Mouse (Mus musculus) midbrain, embryonic 16.5 days (tissue): ENCODE results near the gene Sema4a. TPM values are rescaled to one million over a fixed set of nuclear protein-coding genes. Genes with fewer than 3 reads are reported as not detected.
A peak's percentile ranks its signal among the peaks of the same experiment; 100 is the strongest.
"Not testable (repeated sequence)": the region's sequence is repeated elsewhere in the genome, so short reads cannot be mapped to it uniquely, and the experiment has no call there.

ENCODE experiments used
- ATAC-seq: fragments of 200-750 bp; cut with Nextera tagmentation; 2 replicates; pipeline ENCODE4 v1.8.0; 2017; ENCODE audit warnings: moderate TSS enrichment
- H3K27ac ChIP-seq: fragments of 300-500 bp; sonication (generic); 2 replicates; pipeline ENCODE4 v1.5.1; 2014; ENCODE audit warnings: mild to moderate bottlenecking, low read length, mixed read lengths
- H3K27me3 ChIP-seq: fragments of 300-500 bp; sonication (generic); 2 replicates; pipeline ENCODE4 v1.6.1; 2014; ENCODE audit warnings: low read depth, low read length, mixed read lengths; ENCODE audit not compliant: control insufficient read depth, insufficient read depth
- H3K36me3 ChIP-seq: fragments of 300-500 bp; sonication (generic); 2 replicates; pipeline ENCODE4 v1.6.1; 2014; ENCODE audit warnings: mild to moderate bottlenecking, low read length, moderate library complexity, mixed read lengths; ENCODE audit not compliant: control insufficient read depth, insufficient read depth
- H3K4me1 ChIP-seq: fragments of 300-500 bp; sonication (generic); 2 replicates; pipeline ENCODE4 v1.6.1; 2014; ENCODE audit warnings: mild to moderate bottlenecking, low read length, mixed read lengths; ENCODE audit not compliant: control insufficient read depth, insufficient read depth
- H3K4me2 ChIP-seq: fragments of 300-500 bp; sonication (generic); 2 replicates; pipeline ENCODE4 v1.6.1; 2014; ENCODE audit warnings: mild to moderate bottlenecking, low read length, mixed read lengths
- H3K4me3 ChIP-seq: fragments of 300-500 bp; sonication (generic); 2 replicates; pipeline ENCODE4 v1.5.1; 2014; ENCODE audit warnings: low read depth, mild to moderate bottlenecking, low read length, moderate library complexity, mixed read lengths
- H3K9ac ChIP-seq: fragments of 300-500 bp; sonication (generic); 2 replicates; pipeline ENCODE4 v1.6.1; 2014; ENCODE audit warnings: low read depth, low read length, mixed read lengths
- H3K9me3 ChIP-seq: fragments of 300-500 bp; sonication (generic); replicated peaks from 2 replicates; pipeline ENCODE4 v1.6.1; 2014; ENCODE audit warnings: mild to moderate bottlenecking, low read length, mixed read lengths; ENCODE audit not compliant: control insufficient read depth, poor library complexity, severe bottlenecking
- WGBS: fragments of 180-500 bp; shearing (Covaris S2); extraction: QIAGEN DNeasy Blood & Tissue Kit; methylation state at CpG from one replicate; pipeline ENCODE4 v1.1.7; 2014; 5-methylcytosine and 5-hydroxymethylcytosine counted together
- polyA plus RNA-seq: library from polyadenylated mRNA; unstranded; fragments of >200 nt; fragmentation: Nextera tagmentation; extraction: Ambion mirVana; gene quantifications from 2 replicates; pipeline ENCODE4 v1.2.1, GENCODE M21; 2015

The Sema4a gene
- polyA plus RNA-seq, 1 experiment from 2014 or later = 44.0 TPM

- not testable (repeated sequence) for H3K4me3 ChIP-seq, H3K27ac ChIP-seq, ATAC-seq, H3K9me3 ChIP-seq, H3K9ac ChIP-seq, H3K4me2 ChIP-seq, H3K4me1 ChIP-seq, H3K36me3 ChIP-seq, H3K27me3 ChIP-seq
- WGBS = 70% methylated on average over 8 of the region's 8 CpGs
Observed at GRCm38 (mm10) chr3:88428639-88429038, 32.3 kb downstream of the Sema4a start.

GRCm38 (mm10) chr3:88427342-88427905 lies 33.6 kb downstream of the Sema4a start:
- no peak overlapping the region for H3K4me3 ChIP-seq
- no peak overlapping the region for H3K9ac ChIP-seq
- no peak for ATAC-seq
- no peak overlapping the region for H3K27ac ChIP-seq
- peaks cover 15% of the 10 kb centered on the region for H3K4me1 ChIP-seq
- 85% methylated on average over 4 of the region's 4 CpGs for WGBS
- H3K36me3 ChIP-seq = no peaks in the 10 kb centered on the region
- H3K27me3 ChIP-seq = no peaks in the 10 kb centered on the region
- H3K4me2 ChIP-seq = no peak overlapping the region
- H3K9me3 ChIP-seq = no peaks in the 10 kb centered on the region

GRCm38 (mm10) chr3:88425708-88426420 lies 35.1 kb downstream of the Sema4a start:
- Histone ChIP-seq H3K4me2 (no peak overlapping the region), H3K27me3 (no peaks in the 10 kb centered on the region), H3K9me3 (no peaks in the 10 kb centered on the region), H3K4me1 (peaks cover 21% of the 10 kb centered on the region), H3K27ac (no peak overlapping the region; the same call in 1 of the 2 replicates), H3K36me3 (peaks cover 4% of the 10 kb centered on the region; the same call in 1 of the 2 replicates), H3K9ac (no peak overlapping the region), H3K4me3 (no peak overlapping the region)
- no peak for ATAC-seq
- WGBS = 89% methylated on average over 10 of the region's 10 CpGs

GRCm38 (mm10) chr3:88425330-88425689 lies 35.7 kb downstream of the Sema4a start:
- Histone ChIP-seq H3K36me3 (peaks cover 8% of the 10 kb centered on the region), H3K27me3 (no peaks in the 10 kb centered on the region), H3K9ac (no peak overlapping the region), H3K9me3 (no peaks in the 10 kb centered on the region), H3K27ac (peak overlapping the region; percentile 42), H3K4me2 (peak overlapping the region; percentile 48), H3K4me3 (peak overlapping the region; percentile 66), H3K4me1 (peaks cover 21% of the 10 kb centered on the region)
- ATAC-seq = no peak
- 8% methylated on average over 2 of the region's 2 CpGs for WGBS

- H3K4me2 ChIP-seq = peak within 1 kb of the TSS; percentile 73
- WGBS = under 1% methylated on average over 35 of the region's 35 CpGs
- H3K27me3 ChIP-seq = no peaks in the 10 kb centered on the region
- H3K27ac ChIP-seq = peak within 1 kb of the TSS; percentile 79
- H3K36me3 ChIP-seq = peaks cover 9% of the 10 kb centered on the region
- H3K4me3 ChIP-seq = peak within 1 kb of the TSS; percentile 66
- peak; percentile 96 for ATAC-seq
- no peaks in the 10 kb centered on the region for H3K9me3 ChIP-seq
- H3K4me1 ChIP-seq = peaks cover 21% of the 10 kb centered on the region
- H3K9ac ChIP-seq = peak within 1 kb of the TSS; percentile 69
Observed at GRCm38 (mm10) chr3:88424605-88425329, 36.2 kb downstream of the Sema4a start, which contains the start of gene Slc25a44. TSS of gene Slc25a44 (minus strand) at chr3:88425139.

- Histone ChIP-seq H3K9ac (no peak overlapping the region), H3K4me1 (peaks cover 21% of the 10 kb centered on the region), H3K27me3 (no peaks in the 10 kb centered on the region), H3K4me3 (no peak overlapping the region), H3K4me2 (0 out of 2 replicates have a peak overlapping the region, but pooled peaks have one; percentile 5), H3K36me3 (peaks cover 15% of the 10 kb centered on the region), H3K27ac (no peak overlapping the region; the same call in 1 of the 2 replicates), H3K9me3 (no peaks in the 10 kb centered on the region)
- 37% methylated on average over 9 of the region's 9 CpGs for WGBS
- no peak for ATAC-seq
Observed at GRCm38 (mm10) chr3:88422020-88422720, 38.8 kb downstream of the Sema4a start.

- H3K4me1 ChIP-seq = peaks cover 21% of the 10 kb centered on the region
Observed at GRCm38 (mm10) chr3:88420771-88421170, 40.2 kb downstream of the Sema4a start.

GRCm38 (mm10) chr3:88418016-88418415 lies 43.0 kb downstream of the Sema4a start:
- Histone ChIP-seq H3K27ac (no peak overlapping the region), H3K27me3 (no peaks in the 10 kb centered on the region), H3K4me2 (no peak overlapping the region), H3K4me1 (peaks cover 12% of the 10 kb centered on the region), H3K4me3 (no peak overlapping the region), H3K9me3 (no peaks in the 10 kb centered on the region), H3K36me3 (peaks cover 21% of the 10 kb centered on the region), H3K9ac (no peak overlapping the region)
- ATAC-seq = no peak
- WGBS = 89% methylated on average over 6 of the region's 6 CpGs

More at GRCm38 (mm10) chr3:88420771-88421170, 40.2 kb downstream of the Sema4a start:
- no peak for ATAC-seq
- 95% methylated on average over 19 of the region's 19 CpGs for WGBS
- Histone ChIP-seq H3K4me2 (no peak overlapping the region), H3K27ac (no peak overlapping the region), H3K9ac (no peak overlapping the region), H3K9me3 (no peaks in the 10 kb centered on the region), H3K36me3 (peaks cover 17% of the 10 kb centered on the region), H3K4me3 (no peak overlapping the region), H3K27me3 (no peaks in the 10 kb centered on the region)
